Comparison of ENCODE assay signal across 24 mouse cellular contexts in genomic region chr8:4312104-4312503, GRCm38 (mm10). TPM values are rescaled to one million over a fixed set of nuclear protein-coding genes. Genes with fewer than 3 reads are reported as not detected.
A peak's percentile ranks its signal among the peaks of the same experiment; 100 is the strongest.
DNase-seq lines count a peak whose midpoint lies in the region; ATAC-seq and TF ChIP-seq lines count a peak whose summit lies in the region.
"Had no signal": no experiment of that assay in that cellular context is flagged by ENCODE, and none has a peak within 500 bp of the region (broad histone marks: within the 10 kb centered on the region; RNA-seq: fewer than 3 reads in every experiment).

No protein-coding gene starts in this region.

- 0 out of 2 replicates have a peak overlapping the region, but pooled peaks have one; percentile 11 for H3K27ac ChIP-seq in liver, postnatal 0 days (ENCODE audit: low read depth)
- no peak overlapping the region for H3K27ac ChIP-seq in kidney, embryonic 14.5 days (ENCODE audit: low read depth, low read length)
- H3K27ac ChIP-seq: embryonic facial prominence, embryonic 15.5 days; forebrain, embryonic 12.5 days; heart, adult 2 months; heart, embryonic 15.5 days; hindbrain, embryonic 15.5 days had no signal

- no peak overlapping the region for H3K4me2 ChIP-seq in liver, postnatal 0 days (ENCODE audit: low read depth, low read length)
- H3K4me2 ChIP-seq in kidney, embryonic 14.5 days (replicated peaks; ENCODE audit: low read depth, low read length): no peak overlapping the region
- H3K4me2 ChIP-seq: embryonic facial prominence, embryonic 15.5 days; forebrain, embryonic 12.5 days; heart, embryonic 11.5 days; heart, embryonic 15.5 days; hindbrain, embryonic 15.5 days had no signal

- peaks cover 32% of the 10 kb centered on the region for H3K36me3 ChIP-seq in liver, postnatal 0 days (replicated peaks; ENCODE audit: insufficient read depth, low read length)
- peaks cover 37% of the 10 kb centered on the region for H3K36me3 ChIP-seq in kidney, embryonic 14.5 days (ENCODE audit: control insufficient read depth, insufficient read depth, low read length)

- H3K4me1 ChIP-seq in liver, postnatal 0 days (ENCODE audit: insufficient read depth): peaks cover 17% of the 10 kb centered on the region
- H3K4me1 ChIP-seq in kidney, embryonic 14.5 days (ENCODE audit: control insufficient read depth, insufficient read depth, low read length): no peaks in the 10 kb centered on the region
- H3K4me1 ChIP-seq: forebrain, embryonic 12.5 days; hindbrain, embryonic 15.5 days had no signal

- no peak for TF ChIP-seq EP300 in liver, postnatal 0 days (IDR thresholded peaks at IDR 0.05; ENCODE audit: low read depth)

- no peaks in the 10 kb centered on the region for H3K27me3 ChIP-seq in liver, postnatal 0 days (ENCODE audit: insufficient read depth, low read length)
- H3K27me3 ChIP-seq in kidney, embryonic 14.5 days (ENCODE audit: control insufficient read depth, insufficient read depth, low read length): no peaks in the 10 kb centered on the region
- H3K27me3 ChIP-seq: CH12.LX; embryonic facial prominence, embryonic 15.5 days; forebrain, embryonic 12.5 days; heart, embryonic 15.5 days; hindbrain, embryonic 15.5 days; Patski had no signal

- TF ChIP-seq CTCF in liver, postnatal 0 days (IDR thresholded peaks at IDR 0.05; ENCODE audit: low read depth): no peak

- no peak overlapping the region for H3K4me3 ChIP-seq in liver, postnatal 0 days (ENCODE audit: low read depth, low read length)
- H3K4me3 ChIP-seq in kidney, embryonic 14.5 days (ENCODE audit: low read length): no peak overlapping the region
- H3K4me3 ChIP-seq: embryonic facial prominence, embryonic 15.5 days; forebrain, embryonic 12.5 days; gastrocnemius, adult 2 months; heart, adult 2 months; heart, embryonic 15.5 days; hindbrain, embryonic 15.5 days had no signal

- no peak for ATAC-seq in liver, postnatal 0 days
- peak; percentile 76 to 82; a peak in 3 of 4 replicates for ATAC-seq in hematopoietic stem cell, adult 5-6 weeks (replicated peaks in 1 of 2; ENCODE audit: insufficient read depth in 1 of 2, low FRiP score in 2 of 2, low TSS enrichment in 1 of 2, low read depth in 1 of 2, poor library complexity in 2 of 2, severe bottlenecking in 2 of 2)
- peak; percentile 88 for ATAC-seq in megakaryocyte progenitor cell, adult 5-6 weeks (replicated peaks; ENCODE audit: poor library complexity)
- ATAC-seq in kidney, embryonic 14.5 days (ENCODE audit: low FRiP score, low TSS enrichment): no peak
- ATAC-seq: activated CD4-positive, CD25-positive, alpha-beta regulatory T cell, adult 4 months; forebrain, postnatal 0 days; Patski had no signal

- no peaks in the 10 kb centered on the region for H3K9me3 ChIP-seq in liver, postnatal 0 days (ENCODE audit: low read length)
- H3K9me3 ChIP-seq in kidney, embryonic 14.5 days (ENCODE audit: control insufficient read depth, low read length): no peaks in the 10 kb centered on the region
- H3K9me3 ChIP-seq: embryonic facial prominence, embryonic 15.5 days; forebrain, embryonic 12.5 days; heart, embryonic 15.5 days; hindbrain, embryonic 15.5 days had no signal

- H3K9ac ChIP-seq in liver, postnatal 0 days (replicated peaks): no peak overlapping the region
- H3K9ac ChIP-seq in kidney, embryonic 14.5 days (ENCODE audit: low read depth, low read length): no peak overlapping the region
- H3K9ac ChIP-seq: embryonic facial prominence, embryonic 15.5 days; forebrain, embryonic 12.5 days; forebrain, postnatal 0 days; heart, embryonic 15.5 days; hindbrain, embryonic 15.5 days had no signal

- intact Hi-C loops in heart, postnatal 10 days (cut with DNase I): no loop called here

- DNase-seq in heart, adult 11 months: peak; percentile 53
- no peak for DNase-seq in heart, postnatal 10 days
- no peak for DNase-seq in liver, postnatal 0 days
- DNase-seq in liver: no peak
- DNase-seq in right cerebral cortex, postnatal 4 days: no peak
- DNase-seq: adrenal gland, postnatal 14 days; cerebellum, adult 18-20 months; cerebellum, adult 9-11 months; cerebellum, postnatal 36 days; forebrain, postnatal 0 days; gastrocnemius, adult 2 months; gastrocnemius, postnatal 25 days; heart, adult 2 months had no signal

RNA-seq across cellular contexts. Expression of gene Ccl25, which starts 12.9 kb away (rescaled TPM):
- 1 to 10 TPM; 4.9 to 6.3 TPM for total RNA-seq in heart, postnatal 10 days (2021)
- polyA plus RNA-seq in liver, postnatal 0 days (2015; fragmentation: Nextera tagmentation; extraction: Ambion mirVana): 4.0 and 5.5 TPM in 2 replicates
- 9.6 and 13.9 TPM in 2 replicates for total RNA-seq in hematopoietic stem cell, adult 5-6 weeks (2017)
- total RNA-seq in megakaryocyte progenitor cell, adult 5-6 weeks (2015): 20.5 and 20.6 TPM in 2 replicates
- 4.6 and 13.4 TPM in 2 replicates for total RNA-seq in megakaryocyte progenitor cell, adult 5-6 weeks (2017)
- polyA plus RNA-seq in kidney, embryonic 14.5 days (2014; fragmentation: Nextera tagmentation; extraction: Ambion mirVana): 14.7 and 17.2 TPM in 2 replicates

RNA-seq across cellular contexts. Expression of gene Elavl1, which starts 13.1 kb away (rescaled TPM):
- 10 to 100 TPM; 71.1 to 83.2 TPM for total RNA-seq in heart, postnatal 10 days (2021)
- polyA plus RNA-seq in liver, postnatal 0 days (2015; fragmentation: Nextera tagmentation; extraction: Ambion mirVana): 57.6 and 59.6 TPM in 2 replicates
- total RNA-seq in hematopoietic stem cell, adult 5-6 weeks (2017): 67.0 and 88.5 TPM in 2 replicates
- 134 and 150 TPM in 2 replicates for total RNA-seq in megakaryocyte progenitor cell, adult 5-6 weeks (2015)
- 74.7 and 80.8 TPM in 2 replicates for total RNA-seq in megakaryocyte progenitor cell, adult 5-6 weeks (2017)
- polyA plus RNA-seq in kidney, embryonic 14.5 days (2014; fragmentation: Nextera tagmentation; extraction: Ambion mirVana): 201 and 312 TPM in 2 replicates

RNA-seq across cellular contexts. Expression of gene Timm44, which starts 36.4 kb away (rescaled TPM):
- 100 to 1,000 TPM; 107 to 112 TPM for total RNA-seq in heart, postnatal 10 days (2021)
- 28.1 and 30.8 TPM in 2 replicates for polyA plus RNA-seq in liver, postnatal 0 days (2015; fragmentation: Nextera tagmentation; extraction: Ambion mirVana)
- total RNA-seq in hematopoietic stem cell, adult 5-6 weeks (2017): 126 and 143 TPM in 2 replicates
- total RNA-seq in megakaryocyte progenitor cell, adult 5-6 weeks (2015): 65.6 and 89.1 TPM in 2 replicates
- 128 and 146 TPM in 2 replicates for total RNA-seq in megakaryocyte progenitor cell, adult 5-6 weeks (2017)
- polyA plus RNA-seq in kidney, embryonic 14.5 days (2014; fragmentation: Nextera tagmentation; extraction: Ambion mirVana): 75.7 and 81.2 TPM in 2 replicates

RNA-seq across cellular contexts. Expression of gene Ctxn1, which starts 53.0 kb away (rescaled TPM):
- total RNA-seq in heart, postnatal 10 days (2021): 1 to 10 TPM; 4.5 to 5.6 TPM
- 1.6 and 2.0 TPM in 2 replicates for polyA plus RNA-seq in liver, postnatal 0 days (2015; fragmentation: Nextera tagmentation; extraction: Ambion mirVana)
- total RNA-seq in hematopoietic stem cell, adult 5-6 weeks (2017): 4.7 and 7.3 TPM in 2 replicates
- 2.8 and 4.2 TPM in 2 replicates for total RNA-seq in megakaryocyte progenitor cell, adult 5-6 weeks (2015)
- 0.81 TPM in 1 of 2 replicates, not detected in the other for total RNA-seq in megakaryocyte progenitor cell, adult 5-6 weeks (2017)
- polyA plus RNA-seq in kidney, embryonic 14.5 days (2014; fragmentation: Nextera tagmentation; extraction: Ambion mirVana): 86.1 and 93.1 TPM in 2 replicates

RNA-seq across cellular contexts. Expression of gene Snapc2, which starts 59.2 kb away (rescaled TPM):
- total RNA-seq in heart, postnatal 10 days (2021): 10 to 100 TPM; 16.6 to 20.5 TPM
- 12.6 and 13.7 TPM in 2 replicates for polyA plus RNA-seq in liver, postnatal 0 days (2015; fragmentation: Nextera tagmentation; extraction: Ambion mirVana)
- total RNA-seq in hematopoietic stem cell, adult 5-6 weeks (2017): 12.8 and 13.9 TPM in 2 replicates
- 18.3 and 22.3 TPM in 2 replicates for total RNA-seq in megakaryocyte progenitor cell, adult 5-6 weeks (2015)
- 8.4 and 12.0 TPM in 2 replicates for total RNA-seq in megakaryocyte progenitor cell, adult 5-6 weeks (2017)
- polyA plus RNA-seq in kidney, embryonic 14.5 days (2014; fragmentation: Nextera tagmentation; extraction: Ambion mirVana): 61.9 and 63.6 TPM in 2 replicates

Comparison
In these comparisons a context has a peak if more than half of its experiments do, and no peak if none do; other contexts are left out.
1. ATAC-seq: peak in hematopoietic stem cell, adult 5-6 weeks (2 of 2) and megakaryocyte progenitor cell, adult 5-6 weeks (single experiment); none in liver, postnatal 0 days (single experiment) and kidney, embryonic 14.5 days (single experiment).